In the genomic region with DNA sequence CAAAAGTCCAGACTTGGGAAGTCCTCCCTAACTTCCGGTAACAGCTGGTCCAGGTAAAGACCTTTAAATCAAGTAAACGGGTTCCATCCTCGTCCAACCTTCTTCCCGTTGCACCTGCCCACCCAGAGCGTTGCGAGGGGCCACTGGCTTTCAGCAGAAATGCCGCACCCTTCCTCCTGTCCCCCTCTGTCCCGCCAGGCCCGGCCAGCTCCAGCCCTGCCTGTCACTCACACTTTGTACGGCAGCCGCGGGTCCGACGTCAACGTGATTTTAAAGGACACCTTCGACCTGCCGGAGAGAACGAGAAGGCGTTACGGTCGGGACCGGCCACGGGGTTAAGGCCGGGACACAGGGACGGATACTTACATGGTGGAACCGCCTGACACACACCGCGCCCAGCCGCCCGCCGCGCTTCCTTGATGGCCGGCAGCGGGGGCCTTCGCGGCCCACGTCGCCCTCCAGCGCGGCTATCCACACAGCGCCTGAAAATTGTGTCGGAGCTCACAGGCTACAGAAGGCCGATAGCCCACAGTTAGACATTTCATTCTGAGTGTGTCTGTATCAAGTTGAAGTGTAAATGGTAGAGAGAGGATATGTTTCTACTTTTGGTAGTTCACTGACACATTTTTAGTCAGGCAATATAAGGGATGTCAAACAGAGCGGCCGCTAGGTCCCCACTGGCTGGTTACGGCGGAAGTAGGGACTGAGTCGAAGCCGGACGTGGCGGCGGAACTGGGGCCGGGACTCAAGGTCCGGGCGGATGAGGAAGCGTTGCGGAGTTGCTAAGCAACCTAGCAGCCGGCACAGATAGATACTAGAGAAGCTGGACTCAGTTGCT, we compare ENCODE assay signal across 8 mouse cellular contexts. TPM values are rescaled to one million over a fixed set of nuclear protein-coding genes. Genes with fewer than 3 reads are reported as not detected.
DNase-seq lines count a peak whose midpoint lies in the region; ATAC-seq lines count a peak whose summit lies in the region.

Gene Ufm1 (minus strand): TSS at position 448 of the 838 bp plus-strand sequence.

- under 1% methylated on average over 58 of the region's 58 CpGs for WGBS in hindbrain, embryonic 14.5 days

- H3K36me3 ChIP-seq in hindbrain, embryonic 14.5 days (replicated peaks; ENCODE audit: control insufficient read depth, insufficient read depth), result peaks cover 30% of the 10 kb centered on the region

- peak within 1 kb of the TSS; percentile 67; the same call in 1 of the 2 replicates for H3K27ac ChIP-seq in hindbrain, embryonic 14.5 days

- no peaks in the 10 kb centered on the region for H3K27me3 ChIP-seq in hindbrain, embryonic 14.5 days (ENCODE audit: control insufficient read depth, insufficient read depth, low read length)

- DNase-seq in R1 (ENCODE audit: low read depth, low spot score), result peak; percentile 96
- DNase-seq in cerebellum, postnatal 25 days, result peak; percentile 90 to 95
- DNase-seq in frontal cortex, postnatal 25 days (ENCODE audit: low spot score in 2 of 2), result peak; percentile 82 to 85
- peak; percentile 93 for DNase-seq in hindbrain, embryonic 14.5 days (ENCODE audit: low spot score)
- peak; percentile 90 to 92 for DNase-seq in layer of hippocampus, postnatal 36 days
- DNase-seq in lung, postnatal 36 days, result peak; percentile 98
- DNase-seq in retina, postnatal 1 day, result peak; percentile 97
- DNase-seq in urinary bladder, adult 18-20 months (ENCODE audit: low spot score in 2 of 2), result peak; percentile 83 to 93

- peak within 1 kb of the TSS; percentile 76 for H3K4me3 ChIP-seq in hindbrain, embryonic 14.5 days (replicated peaks; ENCODE audit: low read length)

- peak within 1 kb of the TSS; percentile 64 for H3K4me2 ChIP-seq in hindbrain, embryonic 14.5 days (replicated peaks)

- H3K9ac ChIP-seq in hindbrain, embryonic 14.5 days, result peak within 1 kb of the TSS; percentile 78

- peaks cover 9% of the 10 kb centered on the region; the same call in 1 of the 2 replicates for H3K4me1 ChIP-seq in hindbrain, embryonic 14.5 days (replicated peaks; ENCODE audit: control insufficient read depth, insufficient read depth, low read length)

- no peaks in the 10 kb centered on the region for H3K9me3 ChIP-seq in hindbrain, embryonic 14.5 days (ENCODE audit: control insufficient read depth, low read length)

- peak; percentile 99 for ATAC-seq in hindbrain, embryonic 14.5 days (ENCODE audit: low FRiP score)

RNA-seq across cellular contexts. Expression of gene Ufm1, which starts in this region (rescaled TPM):
- polyA plus RNA-seq in hindbrain, embryonic 14.5 days (2014; fragmentation: Nextera tagmentation; extraction: Ambion mirVana), result 82.5 and 89.4 TPM in 2 replicates
- total RNA-seq in layer of hippocampus, postnatal 36 days (2021), result 10 to 100 TPM; 73.8 to 90.6 TPM

Comparison
In these comparisons a context has a peak if more than half of its experiments do, and no peak if none do; other contexts are left out.
1. Peak in every context shown above with its lines: DNase-seq, ATAC-seq, H3K4me3 ChIP-seq and H3K27ac ChIP-seq.